Mouse (Mus musculus): ENCODE measurements at regions not wholly inside any gene's neighbourhood (a gene's known extent, or its start where the extent isn't known, plus 50 kb on each side); places are given as distances from the start of the nearest gene placed in this dataset.

DNA sequence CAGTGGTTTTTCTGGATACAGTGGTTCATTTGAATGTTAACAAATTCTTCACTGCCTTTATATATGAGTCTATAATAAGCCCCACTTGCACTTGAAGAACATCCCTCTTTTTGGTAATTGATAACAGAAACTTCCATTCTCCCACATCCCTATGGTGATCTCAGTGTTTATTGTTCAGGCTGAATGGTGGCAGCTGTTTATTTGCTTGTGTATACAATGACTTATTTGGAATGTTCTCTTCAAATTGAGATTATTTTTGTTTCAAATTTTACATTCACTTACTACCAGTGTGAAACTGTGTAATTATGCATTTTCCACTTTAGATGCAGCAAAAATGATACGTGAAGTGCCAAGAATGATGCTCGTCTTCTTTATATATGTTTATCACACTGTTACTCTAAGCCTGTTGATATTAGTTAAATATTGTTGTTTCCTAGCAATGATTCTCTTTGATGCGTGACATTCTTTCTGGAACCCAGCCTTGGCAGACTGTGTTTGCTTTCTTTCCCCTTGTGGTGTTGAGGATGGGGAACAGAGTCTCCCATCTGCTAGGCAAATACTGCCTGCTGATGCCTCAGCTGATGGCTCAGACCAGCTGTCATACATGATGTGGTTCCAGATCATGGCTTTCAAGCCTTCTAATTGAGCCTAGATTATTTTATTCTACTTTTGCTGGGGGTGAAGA, 389.1 kb downstream of the Cd109 start:
- TF ChIP-seq CTCF (IDR thresholded peaks at IDR 0.05) (no peak), POLR2A (IDR thresholded peaks at IDR 0.05; ENCODE audit: insufficient read depth, low read depth, low read length) (no peak)

All from heart, adult 2 months (tissue).